Mouse (Mus musculus): ENCODE measurements around the gene Neurl4. TPM values are rescaled to one million over a fixed set of nuclear protein-coding genes. Genes with fewer than 3 reads are reported as not detected.
"Not testable (repeated sequence)": the region's sequence is repeated elsewhere in the genome, so short reads cannot be mapped to it uniquely, and the experiment has no call there.

Neurl4 gene
- total RNA-seq, 2 experiments from 2014 or later, result 8.8 to 23.2 TPM

DNA sequence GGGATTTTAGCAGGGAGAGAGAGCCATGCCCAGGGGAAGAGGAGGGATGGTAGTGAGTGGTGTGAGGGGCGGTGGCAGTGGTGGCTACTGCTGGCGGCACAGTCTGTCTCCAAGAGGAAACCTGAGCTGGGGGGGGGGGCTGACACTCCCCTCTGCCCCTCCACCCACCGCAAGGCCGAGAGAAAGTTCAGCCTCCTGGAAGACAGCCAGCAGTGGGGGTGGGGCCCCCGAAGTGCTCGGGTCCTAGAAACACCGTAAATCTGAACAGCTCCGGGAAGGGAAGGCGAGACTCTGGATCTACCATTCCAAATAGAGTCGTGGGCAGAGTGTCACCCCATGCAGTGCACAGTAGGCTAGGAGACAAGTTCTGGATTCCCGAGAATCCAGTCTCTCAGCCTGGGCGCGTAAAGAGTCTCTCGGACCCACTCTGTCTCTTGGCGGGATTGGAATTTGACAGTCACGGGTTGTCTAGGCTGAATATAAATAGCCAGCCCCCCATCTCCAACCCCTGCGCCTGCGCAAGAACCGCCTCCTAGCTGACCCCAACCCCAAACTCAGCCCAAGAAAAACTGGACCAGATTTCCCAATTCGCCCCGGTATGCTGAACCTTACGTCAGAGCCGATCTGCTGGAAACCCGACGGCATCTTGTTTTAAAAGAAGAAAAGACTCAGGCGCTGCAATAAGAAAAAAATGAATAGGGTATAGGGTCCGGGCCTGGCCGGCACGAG, 46.6 kb downstream of the Neurl4 start:
- peak; percentile 20 for ATAC-seq (replicated peaks; ENCODE audit: low FRiP score, poor library complexity, severe bottlenecking)

DNA sequence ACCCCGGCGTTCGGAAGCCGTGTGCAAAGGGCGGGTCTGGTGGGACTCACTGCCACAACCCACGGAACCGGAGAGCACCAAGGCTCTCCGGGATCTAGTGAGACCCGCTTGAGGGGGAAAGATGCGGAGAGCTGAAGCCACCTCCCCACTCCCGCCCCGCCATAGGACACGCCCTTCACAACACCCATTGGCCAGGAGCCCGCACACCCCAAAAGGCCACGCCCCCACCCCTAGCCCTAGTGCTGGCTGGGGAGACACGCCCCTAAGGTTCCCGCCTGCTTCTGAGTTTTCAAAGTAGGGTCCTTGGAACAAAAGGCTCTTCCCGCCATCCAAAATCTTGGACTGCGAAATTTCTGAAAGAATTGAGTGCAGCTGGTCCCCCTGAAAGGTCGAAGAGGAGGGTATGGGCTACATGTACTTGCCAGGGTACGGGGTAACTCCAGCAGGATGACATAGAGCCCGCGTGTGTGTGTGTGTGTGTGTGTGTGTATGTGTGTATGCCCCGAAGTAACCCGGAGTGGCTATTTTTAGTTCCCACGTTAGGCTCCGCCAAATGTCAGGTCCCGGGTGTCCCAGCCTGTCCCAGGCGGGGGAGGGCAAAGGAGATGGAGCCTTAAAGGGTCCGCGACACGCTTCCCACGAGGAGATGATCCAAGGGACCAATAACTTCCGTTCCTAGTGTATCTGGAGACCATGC, 47.3 kb downstream of the Neurl4 start, which contains the start of gene Slc2a4:
Slc2a4 (minus strand) TSS at position 123 of the 697 bp plus-strand sequence.
- peak; percentile 74 for ATAC-seq (replicated peaks; ENCODE audit: low FRiP score, poor library complexity, severe bottlenecking)

DNA sequence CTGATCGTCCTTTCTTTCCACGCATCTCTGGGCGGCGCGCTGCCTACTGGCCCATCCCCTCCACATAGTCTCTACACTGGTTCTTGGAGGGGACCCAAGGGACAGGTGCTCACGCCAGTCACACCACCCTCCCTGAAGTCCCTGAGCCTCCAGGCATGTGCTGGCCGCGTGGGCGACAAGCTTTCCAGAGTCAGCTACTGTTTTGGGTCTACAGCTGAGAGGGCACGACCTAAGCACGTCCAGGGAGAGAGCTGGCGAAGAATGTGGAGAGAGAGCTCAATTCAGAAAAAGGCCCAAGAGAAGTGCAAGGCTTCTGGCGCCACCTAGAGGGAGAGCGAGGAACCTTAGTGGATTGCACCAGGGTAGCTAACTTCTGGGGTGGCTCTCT, 47.9 kb downstream of the Neurl4 start:
- peak; percentile 61 for ATAC-seq (replicated peaks; ENCODE audit: low FRiP score, poor library complexity, severe bottlenecking)

DNA sequence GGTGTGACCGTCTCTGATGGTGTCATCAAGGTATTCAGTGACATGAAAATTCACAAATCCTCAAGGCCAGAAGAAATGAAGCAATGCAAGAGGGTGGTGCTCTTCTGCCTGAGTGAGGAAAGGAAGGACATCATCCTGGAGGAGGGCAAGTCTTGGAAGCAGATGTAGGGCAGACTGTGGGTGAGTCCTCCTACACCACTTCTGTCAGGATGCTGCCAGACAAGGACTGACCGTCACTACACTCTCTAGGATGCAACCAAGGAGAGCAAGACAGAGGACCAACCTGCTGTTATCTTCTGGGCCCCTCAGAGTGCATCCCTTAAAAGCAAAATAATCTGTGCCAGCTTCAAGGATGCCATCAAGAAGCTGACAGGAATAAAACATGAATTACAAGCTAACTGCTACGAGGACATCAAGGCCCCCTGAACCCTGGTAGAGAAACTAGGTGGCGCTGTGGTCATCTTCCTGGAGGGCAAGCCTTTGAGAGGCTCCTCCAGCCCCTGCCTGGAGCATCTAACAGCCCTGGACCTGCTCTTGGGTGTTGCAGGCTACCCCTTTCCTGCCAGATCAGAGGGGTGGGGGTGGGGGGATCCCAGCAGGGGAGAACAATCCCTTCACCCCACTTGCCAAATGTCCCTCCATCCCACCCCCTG, 50.1 kb downstream of the Neurl4 start:
- ATAC-seq (replicated peaks; ENCODE audit: low FRiP score, poor library complexity, severe bottlenecking), result no peak

DNA sequence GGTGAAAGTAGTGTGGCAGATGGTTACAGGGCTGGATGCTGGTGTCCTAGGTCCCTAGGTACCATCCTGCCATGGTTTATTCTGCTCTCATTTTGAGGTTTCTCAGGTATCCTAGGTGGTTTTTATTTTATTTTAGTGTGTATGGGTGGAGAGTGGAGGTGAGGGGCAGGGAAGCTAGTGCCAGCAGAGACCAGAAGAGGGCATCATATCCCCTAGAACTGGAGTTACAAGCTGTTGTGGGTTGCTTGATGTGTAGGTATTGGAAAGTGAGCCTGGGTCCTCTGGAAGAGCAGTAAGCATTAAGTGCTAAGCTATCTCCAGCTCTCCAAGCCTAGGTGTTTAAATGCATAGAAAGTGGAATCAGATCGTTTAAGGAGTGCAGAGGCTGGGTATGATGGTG, 51.4 kb downstream of the Neurl4 start:
- no peak for ATAC-seq (replicated peaks; ENCODE audit: low FRiP score, poor library complexity, severe bottlenecking)

DNA sequence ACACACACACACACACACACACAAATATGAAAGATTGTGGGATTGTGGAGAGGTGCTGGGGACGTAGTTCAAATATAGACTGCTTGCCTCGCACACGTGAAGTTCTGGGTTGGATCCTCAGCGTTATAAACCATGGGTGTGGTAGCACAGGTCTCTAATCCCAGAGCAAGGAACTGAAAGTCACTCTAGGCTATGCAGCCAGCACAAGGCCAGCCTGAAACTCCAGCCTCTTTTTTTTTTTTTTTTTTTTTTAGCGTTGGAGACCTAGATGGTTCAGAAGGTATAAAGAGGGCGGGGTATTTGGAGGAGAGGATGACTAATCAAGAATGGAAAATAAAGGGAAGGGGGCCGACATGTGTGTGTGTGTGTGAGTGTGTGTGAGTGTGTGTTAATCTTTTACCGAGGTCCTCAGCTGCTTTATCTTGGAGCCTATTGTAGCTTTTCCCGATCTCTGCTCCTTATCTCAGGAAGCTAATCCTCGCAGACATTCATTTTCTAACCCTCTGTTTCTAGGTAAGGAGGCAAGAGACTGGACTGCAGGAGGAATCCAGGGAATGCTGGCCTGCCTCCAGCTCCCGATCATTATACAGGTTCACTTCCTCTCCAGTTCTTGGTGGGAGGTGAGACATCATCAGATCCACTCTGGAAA, 52.5 kb downstream of the Neurl4 start:
- no peak for ATAC-seq (replicated peaks; ENCODE audit: low FRiP score, poor library complexity, severe bottlenecking)

DNA sequence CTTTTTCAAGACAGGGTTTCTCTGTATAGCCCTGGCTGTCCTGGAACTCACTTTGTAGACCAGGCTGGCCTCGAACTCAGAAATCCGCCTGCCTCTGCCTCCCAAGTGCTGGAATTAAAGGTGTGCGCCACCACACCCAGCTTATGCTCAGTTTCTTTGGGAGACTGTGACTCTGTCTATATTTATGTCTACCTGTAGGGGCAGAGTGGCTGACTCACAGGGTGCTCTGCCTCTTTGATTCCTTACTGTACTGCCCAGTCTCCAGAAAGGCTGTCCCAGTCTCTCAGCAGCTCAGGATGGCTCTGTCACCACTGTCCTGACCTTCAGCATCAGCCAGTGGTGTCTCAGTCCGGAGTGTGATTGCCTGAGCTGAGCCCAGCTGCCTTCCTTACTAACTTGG, 54.7 kb downstream of the Neurl4 start:
- ATAC-seq (replicated peaks; ENCODE audit: low FRiP score, poor library complexity, severe bottlenecking), result not testable (repeated sequence)

DNA sequence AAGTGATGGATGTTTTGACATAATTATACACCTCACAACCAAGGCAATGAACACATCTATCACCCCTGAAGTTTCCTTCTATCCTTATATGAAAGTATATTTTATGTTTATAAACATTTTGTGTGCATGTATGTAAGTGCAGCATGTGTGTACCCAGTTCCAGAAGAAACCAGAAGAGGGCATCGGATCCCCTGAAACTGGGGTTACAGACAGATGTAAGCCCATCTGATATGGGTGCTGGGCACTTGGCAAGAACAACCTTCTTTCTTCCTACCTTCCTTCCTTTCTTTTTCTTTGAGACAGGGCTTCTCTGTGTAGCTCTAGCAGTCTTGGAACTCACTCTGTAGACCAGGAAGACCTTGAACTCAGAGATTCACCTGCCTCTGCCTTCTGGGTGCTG, 55.3 kb downstream of the Neurl4 start:
- no peak for ATAC-seq (replicated peaks; ENCODE audit: low FRiP score, poor library complexity, severe bottlenecking)

DNA sequence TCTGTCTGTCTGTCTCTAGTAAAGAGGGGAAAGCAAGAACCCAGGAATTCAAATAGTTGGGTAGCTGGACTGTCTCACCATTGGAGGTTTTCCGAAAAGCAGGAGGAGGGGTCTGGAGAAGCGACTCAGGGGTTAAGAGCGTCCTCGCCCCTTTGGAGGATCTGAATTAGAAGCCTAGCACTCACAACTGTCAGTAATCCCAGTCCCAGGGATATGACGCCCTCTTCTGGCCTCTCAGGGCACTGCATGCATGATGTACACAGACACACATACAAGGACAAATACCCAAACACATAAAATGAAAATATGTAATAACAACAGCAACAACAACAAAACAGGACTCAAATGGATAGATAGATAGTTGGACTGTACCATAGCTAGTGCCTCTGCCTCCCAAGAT, 59.7 kb downstream of the Neurl4 start:
- no peak for ATAC-seq (replicated peaks; ENCODE audit: low FRiP score, poor library complexity, severe bottlenecking)

DNA sequence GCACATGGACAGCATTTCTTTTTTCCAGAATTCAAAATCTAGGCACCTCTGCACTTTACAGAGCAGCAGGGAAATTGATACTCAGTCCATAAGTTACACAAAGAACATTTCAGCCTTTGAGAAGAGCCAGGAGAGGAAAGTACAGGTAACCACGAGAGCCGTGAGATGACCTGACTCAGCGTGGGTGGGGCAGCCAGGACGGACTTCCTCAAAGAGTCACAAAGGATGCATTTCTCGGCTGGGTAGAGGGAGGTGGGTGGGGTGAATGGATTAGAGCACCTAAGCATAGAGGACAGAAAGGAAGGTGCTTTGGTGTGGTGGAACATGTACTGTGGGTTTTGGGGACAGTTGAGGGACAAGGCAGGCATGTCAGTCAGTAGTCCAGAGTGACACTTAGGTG, 61.0 kb downstream of the Neurl4 start:
- ATAC-seq (replicated peaks; ENCODE audit: low FRiP score, poor library complexity, severe bottlenecking), result no peak

Other genes with a start within 250 kb of the Neurl4 start
Only the 30 nearest of the 40 such genes appear.
- 124 and 145 TPM in 2 replicates for gene Polr2a, start 142.4 kb upstream of the Neurl4 start, total RNA-seq (2015; ENCODE audit: low replicate concordance)
- 131 and 162 TPM in 2 replicates for gene Polr2a, start 142.4 kb upstream of the Neurl4 start, total RNA-seq (2017; ENCODE audit: low replicate concordance)
- not detected in 2 replicates for gene Slc35g3, start 139.1 kb upstream of the Neurl4 start, total RNA-seq (2015; ENCODE audit: low replicate concordance)
- not detected in 2 replicates for gene Slc35g3, start 139.1 kb upstream of the Neurl4 start, total RNA-seq (2017; ENCODE audit: low replicate concordance)
- gene Zbtb4, start 135.2 kb upstream of the Neurl4 start, total RNA-seq (2015; ENCODE audit: low replicate concordance), result 2.9 and 3.8 TPM in 2 replicates
- 0.77 and 3.0 TPM in 2 replicates for gene Zbtb4, start 135.2 kb upstream of the Neurl4 start, total RNA-seq (2017; ENCODE audit: low replicate concordance)
- gene Chrnb1, start 105.1 kb upstream of the Neurl4 start, total RNA-seq (2015; ENCODE audit: low replicate concordance), result not detected in 2 replicates
- 0.77 TPM in 1 of 2 replicates, not detected in the other for gene Chrnb1, start 105.1 kb upstream of the Neurl4 start, total RNA-seq (2017; ENCODE audit: low replicate concordance)
- not detected in 2 replicates for gene Fgf11, start 99.2 kb upstream of the Neurl4 start, total RNA-seq (2015; ENCODE audit: low replicate concordance)
- not detected in 2 replicates for gene Fgf11, start 99.2 kb upstream of the Neurl4 start, total RNA-seq (2017; ENCODE audit: low replicate concordance)
- gene Tmem102, start 95.4 kb upstream of the Neurl4 start, total RNA-seq (2015; ENCODE audit: low replicate concordance), result not detected in 2 replicates
- not detected in 2 replicates for gene Tmem102, start 95.4 kb upstream of the Neurl4 start, total RNA-seq (2017; ENCODE audit: low replicate concordance)
- not detected in 2 replicates for gene Gm39566, start 85.8 kb upstream of the Neurl4 start, total RNA-seq (2015; ENCODE audit: low replicate concordance)
- gene Gm39566, start 85.8 kb upstream of the Neurl4 start, total RNA-seq (2017; ENCODE audit: low replicate concordance), result not detected in 2 replicates
- not detected in 2 replicates for gene Spem2, start 82.6 kb upstream of the Neurl4 start, total RNA-seq (2015; ENCODE audit: low replicate concordance)
- gene Spem2, start 82.6 kb upstream of the Neurl4 start, total RNA-seq (2017; ENCODE audit: low replicate concordance), result not detected in 2 replicates
- not detected in 2 replicates for gene Spem1, start 78.9 kb upstream of the Neurl4 start, total RNA-seq (2015; ENCODE audit: low replicate concordance)
- gene Spem1, start 78.9 kb upstream of the Neurl4 start, total RNA-seq (2017; ENCODE audit: low replicate concordance), result not detected in 2 replicates
- 0.72 and 0.84 TPM in 2 replicates for gene Nlgn2, start 63.3 kb upstream of the Neurl4 start, total RNA-seq (2015; ENCODE audit: low replicate concordance)
- gene Nlgn2, start 63.3 kb upstream of the Neurl4 start, total RNA-seq (2017; ENCODE audit: low replicate concordance), result 0.08 and 0.26 TPM in 2 replicates
- 258 and 276 TPM in 2 replicates for gene Tmem256, start 62.6 kb upstream of the Neurl4 start, total RNA-seq (2015; ENCODE audit: low replicate concordance)
- 123 and 303 TPM in 2 replicates for gene Tmem256, start 62.6 kb upstream of the Neurl4 start, total RNA-seq (2017; ENCODE audit: low replicate concordance)
- 24.9 and 26.0 TPM in 2 replicates for gene Plscr3, start 54.7 kb upstream of the Neurl4 start, total RNA-seq (2015; ENCODE audit: low replicate concordance)
- 15.1 and 27.7 TPM in 2 replicates for gene Plscr3, start 54.7 kb upstream of the Neurl4 start, total RNA-seq (2017; ENCODE audit: low replicate concordance)
- 5.9 and 6.8 TPM in 2 replicates for gene Tnk1, start 42.3 kb upstream of the Neurl4 start, total RNA-seq (2015; ENCODE audit: low replicate concordance)
- 7.3 and 8.1 TPM in 2 replicates for gene Tnk1, start 42.3 kb upstream of the Neurl4 start, total RNA-seq (2017; ENCODE audit: low replicate concordance)
- not detected in 2 replicates for gene Tmem95, start 23.1 kb upstream of the Neurl4 start, total RNA-seq (2015; ENCODE audit: low replicate concordance)
- not detected in 2 replicates for gene Tmem95, start 23.1 kb upstream of the Neurl4 start, total RNA-seq (2017; ENCODE audit: low replicate concordance)
- gene Kctd11, start 19.7 kb upstream of the Neurl4 start, total RNA-seq (2015; ENCODE audit: low replicate concordance), result 0.72 and 0.84 TPM in 2 replicates
- gene Kctd11, start 19.7 kb upstream of the Neurl4 start, total RNA-seq (2017; ENCODE audit: low replicate concordance), result 0.13 TPM in 1 of 2 replicates, not detected in the other
- gene Acap1, start 5.5 kb upstream of the Neurl4 start, total RNA-seq (2015; ENCODE audit: low replicate concordance), result 9.4 and 12.6 TPM in 2 replicates
- gene Acap1, start 5.5 kb upstream of the Neurl4 start, total RNA-seq (2017; ENCODE audit: low replicate concordance), result 8.5 and 11.6 TPM in 2 replicates
- 2.5 TPM in 1 of 2 replicates, not detected in the other for gene 2810408A11Rik, start 85 bp upstream of the Neurl4 start, total RNA-seq (2015; ENCODE audit: low replicate concordance)
- 0.51 TPM in 1 of 2 replicates, not detected in the other for gene 2810408A11Rik, start 85 bp upstream of the Neurl4 start, total RNA-seq (2017; ENCODE audit: low replicate concordance)
- gene Gps2, start 12.8 kb downstream of the Neurl4 start, total RNA-seq (2015; ENCODE audit: low replicate concordance), result 268 and 359 TPM in 2 replicates
- gene Gps2, start 12.8 kb downstream of the Neurl4 start, total RNA-seq (2017; ENCODE audit: low replicate concordance), result 130 and 161 TPM in 2 replicates
- 394 and 471 TPM in 2 replicates for gene Eif5a, start 20.9 kb downstream of the Neurl4 start, total RNA-seq (2015; ENCODE audit: low replicate concordance)
- 246 and 254 TPM in 2 replicates for gene Eif5a, start 20.9 kb downstream of the Neurl4 start, total RNA-seq (2017; ENCODE audit: low replicate concordance)
- not detected in 2 replicates for gene Ybx2, start 34.7 kb downstream of the Neurl4 start, total RNA-seq (2015; ENCODE audit: low replicate concordance)
- 3.9 TPM in 1 of 2 replicates, not detected in the other for gene Ybx2, start 34.7 kb downstream of the Neurl4 start, total RNA-seq (2017; ENCODE audit: low replicate concordance)
- gene Slc2a4, start 47.1 kb downstream of the Neurl4 start, total RNA-seq (2015; ENCODE audit: low replicate concordance), result 94.7 and 103 TPM in 2 replicates
- 246 and 613 TPM in 2 replicates for gene Slc2a4, start 47.1 kb downstream of the Neurl4 start, total RNA-seq (2017; ENCODE audit: low replicate concordance)
- gene Cldn7, start 63.7 kb downstream of the Neurl4 start, total RNA-seq (2015; ENCODE audit: low replicate concordance), result not detected in 2 replicates
- gene Cldn7, start 63.7 kb downstream of the Neurl4 start, total RNA-seq (2017; ENCODE audit: low replicate concordance), result not detected in 2 replicates
- 49.4 and 83.4 TPM in 2 replicates for gene Ctdnep1, start 80.1 kb downstream of the Neurl4 start, total RNA-seq (2015; ENCODE audit: low replicate concordance)
- gene Ctdnep1, start 80.1 kb downstream of the Neurl4 start, total RNA-seq (2017; ENCODE audit: low replicate concordance), result 17.1 and 20.9 TPM in 2 replicates
- gene Elp5, start 81.4 kb downstream of the Neurl4 start, total RNA-seq (2015; ENCODE audit: low replicate concordance), result 45.0 and 50.7 TPM in 2 replicates
- 25.3 and 45.8 TPM in 2 replicates for gene Elp5, start 81.4 kb downstream of the Neurl4 start, total RNA-seq (2017; ENCODE audit: low replicate concordance)
- 393 and 394 TPM in 2 replicates for gene Gabarap, start 90.1 kb downstream of the Neurl4 start, total RNA-seq (2015; ENCODE audit: low replicate concordance)
- 161 and 239 TPM in 2 replicates for gene Gabarap, start 90.1 kb downstream of the Neurl4 start, total RNA-seq (2017; ENCODE audit: low replicate concordance)
- gene Phf23, start 94.7 kb downstream of the Neurl4 start, total RNA-seq (2015; ENCODE audit: low replicate concordance), result 18.7 and 21.4 TPM in 2 replicates
- gene Phf23, start 94.7 kb downstream of the Neurl4 start, total RNA-seq (2017; ENCODE audit: low replicate concordance), result 22.2 and 25.4 TPM in 2 replicates
- gene Dvl2, start 99.5 kb downstream of the Neurl4 start, total RNA-seq (2015; ENCODE audit: low replicate concordance), result 2.9 and 4.3 TPM in 2 replicates
- 0.30 and 2.4 TPM in 2 replicates for gene Dvl2, start 99.5 kb downstream of the Neurl4 start, total RNA-seq (2017; ENCODE audit: low replicate concordance)
- 24.9 and 52.8 TPM in 2 replicates for gene Acadvl, start 114.3 kb downstream of the Neurl4 start, total RNA-seq (2015; ENCODE audit: low replicate concordance)
- 20.7 and 23.4 TPM in 2 replicates for gene Acadvl, start 114.3 kb downstream of the Neurl4 start, total RNA-seq (2017; ENCODE audit: low replicate concordance)
- not detected in 2 replicates for gene Dlg4, start 115.9 kb downstream of the Neurl4 start, total RNA-seq (2015; ENCODE audit: low replicate concordance)
- 1.1 and 2.7 TPM in 2 replicates for gene Dlg4, start 115.9 kb downstream of the Neurl4 start, total RNA-seq (2017; ENCODE audit: low replicate concordance)
- not detected in 2 replicates for gene Asgr1, start 153.0 kb downstream of the Neurl4 start, total RNA-seq (2015; ENCODE audit: low replicate concordance)
- gene Asgr1, start 153.0 kb downstream of the Neurl4 start, total RNA-seq (2017; ENCODE audit: low replicate concordance), result not detected in 2 replicates